Mouse (Mus musculus) gastrocnemius, adult 2 months (tissue): ENCODE results near the gene Extl1. TPM values are rescaled to one million over a fixed set of nuclear protein-coding genes. Genes with fewer than 3 reads are reported as not detected.
A peak's percentile ranks its signal among the peaks of the same experiment; 100 is the strongest.

Experiments used
- DNase-seq: peaks from one replicate; pipeline ENCODE4 v3.0.0; 2022
- H3K27ac ChIP-seq: fragments of 200-600 bp; 2 replicates; pipeline ENCODE4 v1.8.1; 2022; ENCODE audit warnings: mild to moderate bottlenecking
- H3K4me3 ChIP-seq: fragments of 200-600 bp; 2 replicates; pipeline ENCODE4 v1.8.1; 2022; ENCODE audit warnings: mild to moderate bottlenecking, moderate library complexity
- CTCF ChIP-seq: fragments of 200-600 bp; IDR thresholded peaks from 2 replicates; pipeline ENCODE4 v1.8.1; 2022; ENCODE audit warnings: antibody characterized with exemption, mild to moderate bottlenecking, moderate library complexity
- intact Hi-C: fragments of 180-260 bp; cut with DNase I; formaldehyde crosslinking; loops from one replicate; pipeline ENCODE4 v1.15.1; 2025
- total RNA-seq, 2 experiments: library from RNA; stranded (reverse); gene quantifications; 2 replicates each; pipeline ENCODE4 v1.2.3; 2021

Gene Extl1
- total RNA-seq, 2 experiments from 2014 or later, result 25.1 to 27.8 TPM

- H3K27ac ChIP-seq, result peak overlapping the region; percentile 93
- TF ChIP-seq CTCF, result no peak; the same call in 1 of the 2 replicates
- DNase-seq, result peak; percentile 82
- H3K4me3 ChIP-seq, result peak overlapping the region; percentile 35
- intact Hi-C loops, result loop anchor here (2.0 to 5.0 kb wide), 2 partner anchors 42 to 65 kb away; partner anchors contain the start of gene Trim63
Observed at GRCm38 (mm10) chr4:134356591-134357460, 26.8 kb downstream of the Extl1 start.

- Histone ChIP-seq H3K4me3 (peak overlapping the region; percentile 43), H3K27ac (peak overlapping the region; percentile 93)
- intact Hi-C loops, result loop anchor here (2.0 to 5.0 kb wide), 2 partner anchors 41 to 64 kb away; partner anchors contain the start of gene Trim63
- DNase-seq, result peak; percentile 94
- TF ChIP-seq CTCF, result no peak
Observed at GRCm38 (mm10) chr4:134355841-134356452, 27.7 kb downstream of the Extl1 start.

GRCm38 (mm10) chr4:134353527-134354409 lies 29.9 kb downstream of the Extl1 start:
- intact Hi-C loops, result no loop called here
- no peak overlapping the region for H3K4me3 ChIP-seq
- H3K27ac ChIP-seq, result peak overlapping the region; percentile 93
- no peak for DNase-seq
- no peak for TF ChIP-seq CTCF

DNA sequence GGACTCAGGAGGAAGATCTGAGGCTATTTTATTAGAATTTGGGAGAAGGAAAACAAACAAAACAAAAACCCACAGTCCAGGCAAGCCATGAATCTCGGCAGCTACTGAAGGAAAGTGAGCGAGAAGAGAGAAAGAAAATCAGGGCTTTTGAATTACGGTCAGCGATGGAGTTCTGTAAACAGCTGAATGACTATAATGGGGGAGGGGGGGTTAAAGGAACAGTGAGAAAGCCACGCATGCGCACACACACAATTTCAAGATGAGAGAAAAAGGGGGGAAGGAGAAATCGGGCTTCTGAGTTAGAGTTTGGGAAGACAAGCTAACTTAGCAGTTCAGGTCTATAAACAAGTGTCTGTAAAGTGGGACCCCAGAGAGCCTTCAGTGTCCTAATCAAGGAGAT lies 30.7 kb downstream of the Extl1 start:
- Histone ChIP-seq H3K27ac (peak overlapping the region; percentile 64), H3K4me3 (no peak overlapping the region)
- no peak for TF ChIP-seq CTCF
- intact Hi-C loops, result no loop called here
- no peak for DNase-seq

- no peak overlapping the region for H3K4me3 ChIP-seq
- H3K27ac ChIP-seq, result peak overlapping the region; percentile 64
- TF ChIP-seq CTCF, result no peak
- intact Hi-C loops, result no loop called here
- DNase-seq, result peak; percentile 62
Observed at GRCm38 (mm10) chr4:134352261-134352707, 31.4 kb downstream of the Extl1 start.

DNA sequence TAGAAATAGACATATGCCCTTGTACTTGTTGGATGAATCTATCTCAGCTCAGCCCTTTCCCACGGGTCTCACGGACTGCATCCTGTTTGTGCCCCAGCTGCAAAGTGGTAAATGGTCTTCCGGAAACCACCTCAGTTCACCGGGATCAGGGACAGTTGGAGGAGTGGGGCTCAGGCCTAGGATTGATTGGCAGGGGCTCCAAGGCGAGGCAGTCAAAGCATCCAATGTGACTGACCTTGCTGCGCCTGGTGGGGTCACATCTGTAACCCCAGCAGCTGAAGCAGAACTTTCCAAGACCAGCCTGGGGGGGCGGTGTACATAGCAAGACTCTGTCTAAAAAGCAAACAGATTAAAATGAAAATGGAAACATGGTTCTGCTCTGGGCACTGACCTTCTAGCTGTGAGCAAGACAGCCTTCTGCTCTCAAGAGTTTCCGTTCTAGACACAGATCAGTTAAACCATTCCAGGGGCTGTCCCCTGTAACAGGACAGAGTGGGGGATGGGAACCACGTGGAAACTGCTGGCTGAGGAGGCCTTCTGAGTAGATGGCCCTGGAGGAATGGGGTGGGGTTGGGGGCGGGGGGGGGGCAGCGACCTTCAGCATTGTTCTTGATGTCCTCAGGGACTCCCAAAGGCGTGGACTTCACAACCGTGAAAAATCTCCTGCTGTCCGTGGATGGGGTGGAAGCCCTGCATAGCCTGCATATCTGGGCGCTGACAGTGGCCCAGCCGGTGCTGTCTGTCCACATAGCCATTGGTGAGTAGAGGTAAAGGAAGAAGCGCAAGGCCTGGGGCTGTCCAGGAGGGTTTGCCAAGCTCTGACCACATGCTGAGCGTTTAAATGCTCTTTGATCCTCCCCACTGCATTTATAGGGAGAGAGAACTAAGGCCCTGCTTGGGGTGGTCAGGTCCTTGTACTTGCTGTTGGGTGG lies 32.1 kb downstream of the Extl1 start:
- Histone ChIP-seq H3K4me3 (no peak overlapping the region), H3K27ac (peak overlapping the region; percentile 64)
- intact Hi-C loops, result no loop called here
- no peak for DNase-seq
- no peak for TF ChIP-seq CTCF

- H3K4me3 ChIP-seq, result no peak overlapping the region
- no peak for TF ChIP-seq CTCF
- no peak for DNase-seq
- H3K27ac ChIP-seq, result no peak overlapping the region
- intact Hi-C loops, result no loop called here
Observed at GRCm38 (mm10) chr4:134350641-134351040, 33.0 kb downstream of the Extl1 start.

DNA sequence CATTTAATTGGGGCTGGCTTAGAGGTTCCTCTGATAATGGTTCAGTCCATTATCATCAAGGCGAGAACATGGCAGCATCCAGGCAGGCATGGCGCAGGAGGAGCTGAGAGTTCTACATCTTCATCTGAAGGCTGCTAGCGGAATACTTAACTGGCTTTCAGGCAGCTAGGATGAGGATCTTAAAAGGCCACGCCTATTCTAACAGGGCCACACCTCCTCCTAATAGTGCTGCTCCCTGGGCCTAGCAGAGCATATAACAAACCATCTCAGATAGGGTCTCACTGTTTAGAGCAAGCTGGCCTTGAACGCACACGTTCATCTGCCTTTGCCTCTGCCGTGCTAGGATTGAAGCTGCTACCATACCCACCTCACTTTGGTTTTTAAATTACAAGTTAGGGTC lies 33.8 kb downstream of the Extl1 start:
- no peak for TF ChIP-seq CTCF

DNA sequence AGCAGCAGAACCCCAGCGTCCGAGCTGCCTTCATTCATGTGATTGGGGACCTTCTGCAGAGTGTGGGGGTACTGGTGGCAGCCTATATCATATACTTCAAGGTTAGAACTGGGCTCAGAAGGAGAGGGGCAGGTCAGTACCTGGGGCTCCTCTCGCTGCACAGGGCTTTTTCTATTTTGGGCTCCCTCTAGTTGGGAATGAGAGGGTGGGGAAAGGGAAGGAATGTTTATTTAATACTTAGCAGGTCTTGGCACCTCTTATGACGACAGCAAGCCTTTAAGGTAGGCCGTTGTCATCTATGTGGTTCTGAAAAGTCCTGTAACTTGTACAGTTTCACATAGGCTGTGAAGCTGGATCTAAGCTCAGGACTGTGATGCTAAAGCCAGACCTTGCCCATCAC lies 35.1 kb downstream of the Extl1 start:
- Histone ChIP-seq H3K4me3 (no peak overlapping the region), H3K27ac (no peak overlapping the region)
- no peak for TF ChIP-seq CTCF
- intact Hi-C loops, result no loop called here
- no peak for DNase-seq

More for the DNA sequence above, 33.8 kb downstream of the Extl1 start:
- H3K4me3 ChIP-seq, result no peak overlapping the region
- intact Hi-C loops, result no loop called here
- no peak overlapping the region for H3K27ac ChIP-seq
- DNase-seq, result no peak

GRCm38 (mm10) chr4:134348078-134348477 lies 35.6 kb downstream of the Extl1 start:
- DNase-seq, result peak; percentile 76
- TF ChIP-seq CTCF, result no peak
- Histone ChIP-seq H3K27ac (no peak overlapping the region), H3K4me3 (no peak overlapping the region)
- intact Hi-C loops, result no loop called here

GRCm38 (mm10) chr4:134345802-134346201 lies 37.8 kb downstream of the Extl1 start:
- no peak for TF ChIP-seq CTCF
- Histone ChIP-seq H3K4me3 (no peak overlapping the region), H3K27ac (no peak overlapping the region)
- no peak for DNase-seq
- intact Hi-C loops, result no loop called here
